ENCODE assay signal across 15 mouse cellular contexts in the genomic region with DNA sequence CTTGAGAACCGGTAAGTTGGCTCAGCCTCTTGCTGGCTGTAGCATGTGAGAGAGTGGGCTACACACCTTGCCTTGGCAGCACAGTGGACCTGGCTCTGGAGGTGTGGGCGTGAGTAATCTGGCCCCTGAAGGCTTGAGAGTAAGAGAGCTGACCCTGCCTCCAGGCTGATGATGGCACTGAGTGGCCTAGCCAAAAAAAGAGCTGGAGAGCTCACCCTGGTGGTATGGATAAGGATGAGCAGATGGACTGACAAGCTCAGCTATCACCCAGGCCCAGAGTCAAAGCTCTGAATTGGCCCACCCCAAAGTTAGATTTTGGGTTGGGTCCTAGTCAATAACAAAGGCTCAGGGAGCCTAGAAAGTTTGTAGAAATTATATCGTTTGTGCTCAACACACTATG. TPM values are rescaled to one million over a fixed set of nuclear protein-coding genes. Genes with fewer than 3 reads are reported as not detected.
DNase-seq lines count a peak whose midpoint lies in the region; ATAC-seq and TF ChIP-seq lines count a peak whose summit lies in the region.
"Had no signal": no experiment of that assay in that cellular context is flagged by ENCODE, and none has a peak within 500 bp of the region (broad histone marks: within the 10 kb centered on the region; RNA-seq: fewer than 3 reads in every experiment).

No protein-coding gene starts in this region.

- no peaks in the 10 kb centered on the region for H3K9me3 ChIP-seq in ES-E14 (ENCODE audit: control insufficient read depth, insufficient read depth, low read depth, low read length)
- H3K9me3 ChIP-seq: heart, embryonic 13.5 days had no signal

- H3K27ac ChIP-seq in left cerebral cortex, adult 2 months: no peak overlapping the region
- H3K27ac ChIP-seq in ES-E14 (ENCODE audit: insufficient read depth, low read depth, low read length, poor library complexity, severe bottlenecking): no peak overlapping the region
- H3K27ac ChIP-seq in cortical plate, adult 2 months (ENCODE audit: insufficient read depth, low read length): no peak overlapping the region
- H3K27ac ChIP-seq: heart, embryonic 13.5 days; liver, embryonic 14.5 days had no signal

- no peaks in the 10 kb centered on the region for H3K4me1 ChIP-seq in ES-E14 (ENCODE audit: control insufficient read depth in 2 of 2, insufficient read depth in 2 of 2, low read length in 2 of 2, poor library complexity in 1 of 2)
- no peaks in the 10 kb centered on the region for H3K4me1 ChIP-seq in cortical plate, adult 2 months (ENCODE audit: control insufficient read depth, insufficient read depth, low read length)
- H3K4me1 ChIP-seq: heart, embryonic 13.5 days had no signal

- no peaks in the 10 kb centered on the region for H3K36me3 ChIP-seq in ES-E14 (ENCODE audit: control insufficient read depth, insufficient read depth, low read length, poor library complexity, severe bottlenecking)
- H3K36me3 ChIP-seq: heart, embryonic 13.5 days had no signal

- TF ChIP-seq POLR2A in cortical plate, adult 2 months (IDR thresholded peaks at IDR 0.05; ENCODE audit: extremely low read depth, insufficient read depth, low read length): no peak

- no peak overlapping the region for H3K4me3 ChIP-seq in left cerebral cortex, adult 2 months
- no peak overlapping the region for H3K4me3 ChIP-seq in ES-E14 (ENCODE audit: insufficient read depth in 1 of 2, low read depth in 1 of 2, low read length in 2 of 2, poor library complexity in 1 of 2, severe bottlenecking in 1 of 2)
- H3K4me3 ChIP-seq in cortical plate, adult 2 months (ENCODE audit: insufficient read depth, low read length): no peak overlapping the region
- H3K4me3 ChIP-seq: heart, embryonic 13.5 days; myocyte had no signal

- intact Hi-C loops in left cerebral cortex, adult 2 months (cut with DNase I): no loop called here

- in situ Hi-C loops in ES-E14 (cut with MboI; ENCODE audit: low sequenced_read_pairs in 2 of 2, unreplicated experiment in 2 of 2): no loop called here

- TF ChIP-seq CTCF in left cerebral cortex, adult 2 months (IDR thresholded peaks at IDR 0.05): peak; percentile 42
- peak; percentile 23; the same call in 1 of the 2 replicates for TF ChIP-seq CTCF in cortical plate, adult 2 months (IDR thresholded peaks at IDR 0.05; ENCODE audit: extremely low read depth, insufficient read depth, low read length)

- no peak overlapping the region for H3K9ac ChIP-seq in ES-E14 (ENCODE audit: insufficient read depth, low read depth, low read length, poor library complexity, severe bottlenecking)
- H3K9ac ChIP-seq: heart, embryonic 13.5 days; liver, embryonic 14.5 days had no signal

- DNase-seq in cerebellum, adult 8-10 months: no peak
- no peak for DNase-seq in left cerebral cortex, adult 2 months (ENCODE audit: extremely low spot score in 1 of 2, low spot score in 2 of 2)
- no peak for DNase-seq in left cerebral cortex, adult 9 months (ENCODE audit: low spot score in 2 of 2)
- DNase-seq in ES-E14 (ENCODE audit: low read depth, low spot score): no peak
- DNase-seq in natural killer cell, adult 2 months (ENCODE audit: low spot score in 2 of 2): no peak
- DNase-seq in frontal cortex, postnatal 10 days (ENCODE audit: low spot score in 2 of 2): no peak
- DNase-seq: kidney, adult 2 months; spleen, adult 18-20 months had no signal

- peak; percentile 70; the same call in 1 of the 2 replicates for ATAC-seq in cerebellum, adult (ENCODE audit: insufficient number of reproducible peaks, low FRiP score, low TSS enrichment)

TF ChIP-seq in ES-E14, 5 proteins besides CTCF, POLR2A, EP300 and RAD21:
- no peak for TF ChIP-seq HCFC1 (IDR thresholded peaks at IDR 0.05; ENCODE audit: borderline replicate concordance, insufficient read depth, low read length)
- 0 out of 2 replicates have a peak, but pooled peaks have one; percentile 11 for TF ChIP-seq ZC3H11A (IDR thresholded peaks at IDR 0.05; ENCODE audit: borderline replicate concordance, low read depth, low read length)

RNA-seq across cellular contexts. Expression of a gene that starts 52.8 kb away (rescaled TPM):
- total RNA-seq in left cerebral cortex, adult 2 months (2021): under 1 TPM; 0.16 to 0.20 TPM
- total RNA-seq in ES-E14 (2012; rRNA removed): 0.16 TPM in 1 of 2 replicates, not detected in the other
- polyA plus RNA-seq in cortical plate, adult 2 months (2012; rRNA removed): 0.04 TPM in 2 replicates
- total RNA-seq: adrenal gland, adult 18-20 months had no signal
- polyA plus RNA-seq: C2C12; heart, embryonic 13.5 days; liver, embryonic 14.5 days; myocyte had no signal
